Mouse (Mus musculus) 3134 (cell line): Measurements from ENCODE around the gene 1700001P01Rik.
"Not testable (repeated sequence)": the region's sequence is repeated elsewhere in the genome, so short reads cannot be mapped to it uniquely, and the experiment has no call there.

ENCODE experiments used
- DNase-seq: peaks from one replicate; pipeline ENCODE4 v3.0.0-alpha.2; 2011; ENCODE audit warnings: low spot score; ENCODE audit not compliant: insufficient read length; ENCODE audit errors: extremely low read depth

Gene 1700001P01Rik

GRCm38 (mm10) chr11:97797369-97798082 is 21.8 kb upstream of the 1700001P01Rik start:
- peak; percentile 57 for DNase-seq

- DNase-seq, result peak; percentile 63
These were observed 21.2 kb upstream of the 1700001P01Rik start for GRCm38 (mm10) chr11:97796910-97797309.

GRCm38 (mm10) chr11:97793165-97793564 is 17.4 kb upstream of the 1700001P01Rik start:
- no peak for DNase-seq

GRCm38 (mm10) chr11:97790778-97791438 is 15.2 kb upstream of the 1700001P01Rik start:
- DNase-seq, result not testable (repeated sequence)

- DNase-seq, result no peak
These were observed 14.0 kb upstream of the 1700001P01Rik start for GRCm38 (mm10) chr11:97789727-97790126.

- DNase-seq, result no peak
These were observed 12.2 kb upstream of the 1700001P01Rik start for GRCm38 (mm10) chr11:97787961-97788360.

GRCm38 (mm10) chr11:97782564-97782895 is 6.8 kb upstream of the 1700001P01Rik start:
- DNase-seq, result no peak

- peak; percentile 97 for DNase-seq
These were observed 6.3 kb upstream of the 1700001P01Rik start, which contains the start of gene Rpl23 for GRCm38 (mm10) chr11:97781832-97782563. Gene Rpl23, minus strand, starts transcription at chr11:97782437.

GRCm38 (mm10) chr11:97781478-97781831 is 5.7 kb upstream of the 1700001P01Rik start:
- no peak for DNase-seq

GRCm38 (mm10) chr11:97779968-97780701 is 4.4 kb upstream of the 1700001P01Rik start:
- no peak for DNase-seq

GRCm38 (mm10) chr11:97778918-97779317 is 3.2 kb upstream of the 1700001P01Rik start:
- DNase-seq, result no peak

- DNase-seq, result no peak
These were observed 1.4 kb upstream of the 1700001P01Rik start for GRCm38 (mm10) chr11:97777129-97777529.

- DNase-seq, result no peak
These were observed 895 bp upstream of the 1700001P01Rik start for GRCm38 (mm10) chr11:97776497-97777128.

- DNase-seq, result no peak
These were observed 532 bp downstream of the 1700001P01Rik start for GRCm38 (mm10) chr11:97775186-97775585.

- no peak for DNase-seq
These were observed 4.3 kb downstream of the 1700001P01Rik start for GRCm38 (mm10) chr11:97771410-97771809.

GRCm38 (mm10) chr11:97769704-97770103 is 6.0 kb downstream of the 1700001P01Rik start:
- DNase-seq, result no peak

- peak; percentile 97 for DNase-seq
These were observed 9.4 kb downstream of the 1700001P01Rik start, which contains the start of gene Cwc25 for GRCm38 (mm10) chr11:97766154-97766881. Gene Cwc25, minus strand, starts transcription at chr11:97766556.

GRCm38 (mm10) chr11:97761638-97762037 is 14.1 kb downstream of the 1700001P01Rik start:
- no peak for DNase-seq

- DNase-seq, result no peak
These were observed 16.8 kb downstream of the 1700001P01Rik start for GRCm38 (mm10) chr11:97758942-97759341.

- DNase-seq, result no peak
These were observed 17.6 kb downstream of the 1700001P01Rik start for GRCm38 (mm10) chr11:97758125-97758524.
